Mouse (Mus musculus): ENCODE results near the gene Grin3b. TPM values are rescaled to one million over a fixed set of nuclear protein-coding genes. Genes with fewer than 3 reads are reported as not detected.
"Not testable (repeated sequence)": the region's sequence is repeated elsewhere in the genome, so short reads cannot be mapped to it uniquely, and the experiment has no call there.

The Grin3b gene
- polyA plus RNA-seq, 1 experiment from 2014 or later: 0.28 TPM

DNA sequence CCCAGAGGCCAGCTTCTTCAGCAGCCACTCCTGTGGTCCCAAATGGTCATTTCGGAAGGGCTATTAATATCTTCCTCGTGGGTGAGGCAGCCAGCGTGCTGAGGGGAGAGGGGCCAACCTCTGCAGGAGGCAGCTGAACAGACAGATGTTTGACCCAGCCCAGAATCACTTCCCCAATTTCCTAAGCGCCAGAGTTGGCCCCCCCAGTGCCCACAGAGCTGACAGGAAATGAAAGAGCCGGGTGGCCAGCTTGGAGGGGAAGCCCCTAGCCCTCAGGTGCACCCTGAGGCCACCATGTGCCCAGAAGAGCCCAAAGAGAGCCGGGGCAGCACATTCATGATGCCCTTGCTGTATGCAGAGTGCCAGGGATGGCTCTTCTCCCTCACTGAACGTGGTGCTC lies 29.8 kb upstream of the Grin3b start:
- Histone ChIP-seq H3K4me3 (no peak overlapping the region), H3K9me3 (replicated peaks) (no peaks in the 10 kb centered on the region), H3K4me1 (peaks cover 85% of the 10 kb centered on the region), H3K27me3 (ENCODE audit: low read depth, poor library complexity, severe bottlenecking) (no peaks in the 10 kb centered on the region), H3K36me3 (peaks cover 87% of the 10 kb centered on the region), H3K27ac (peak overlapping the region; percentile 1; the same call in 1 of the 2 replicates)
- no peak for DNase-seq (ENCODE audit: low spot score)
- WGBS: 69% methylated on average over 7 of the region's 7 CpGs

DNA sequence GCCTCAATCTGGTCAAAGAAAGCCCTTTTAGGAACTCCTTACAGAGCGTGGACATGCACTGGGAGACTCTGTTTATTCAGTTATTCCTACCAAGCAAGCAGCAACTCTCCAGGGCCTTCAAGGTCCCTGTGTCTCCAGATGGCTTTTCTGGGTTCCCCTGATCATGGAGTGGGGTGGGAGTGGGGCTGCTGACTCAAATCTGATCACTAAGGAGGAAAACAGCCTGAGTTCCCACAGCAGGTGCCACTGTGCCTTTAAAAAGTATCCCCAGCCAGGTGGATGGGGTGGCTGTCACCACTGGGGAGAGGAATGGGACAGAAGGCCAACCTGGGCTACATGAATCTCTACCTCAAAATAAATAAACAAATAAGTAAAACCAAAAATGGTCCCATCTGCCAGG lies 27.5 kb upstream of the Grin3b start:
- WGBS: 90% methylated on average over 1 of the region's 1 CpGs
- no peak for DNase-seq (ENCODE audit: low spot score)
- Histone ChIP-seq H3K36me3 (peaks cover 80% of the 10 kb centered on the region), H3K9me3 (replicated peaks) (no peaks in the 10 kb centered on the region), H3K4me3 (no peak overlapping the region), H3K27me3 (ENCODE audit: low read depth, poor library complexity, severe bottlenecking) (no peaks in the 10 kb centered on the region), H3K27ac (peak overlapping the region; percentile 85; the same call in 1 of the 2 replicates), H3K4me1 (peaks cover 84% of the 10 kb centered on the region)

- DNase-seq (ENCODE audit: low spot score): no peak
- WGBS: 80% methylated on average over 9 of the region's 9 CpGs
- H3K27ac ChIP-seq: peak overlapping the region; percentile 85
- no peaks in the 10 kb centered on the region for H3K9me3 ChIP-seq (replicated peaks)
- H3K36me3 ChIP-seq: peaks cover 79% of the 10 kb centered on the region
- H3K4me1 ChIP-seq: peaks cover 79% of the 10 kb centered on the region
- H3K27me3 ChIP-seq (ENCODE audit: low read depth, poor library complexity, severe bottlenecking): no peaks in the 10 kb centered on the region
- H3K4me3 ChIP-seq: no peak overlapping the region
These were observed 27.0 kb upstream of the Grin3b start for GRCm38 (mm10) chr10:79943471-79943901.

DNA sequence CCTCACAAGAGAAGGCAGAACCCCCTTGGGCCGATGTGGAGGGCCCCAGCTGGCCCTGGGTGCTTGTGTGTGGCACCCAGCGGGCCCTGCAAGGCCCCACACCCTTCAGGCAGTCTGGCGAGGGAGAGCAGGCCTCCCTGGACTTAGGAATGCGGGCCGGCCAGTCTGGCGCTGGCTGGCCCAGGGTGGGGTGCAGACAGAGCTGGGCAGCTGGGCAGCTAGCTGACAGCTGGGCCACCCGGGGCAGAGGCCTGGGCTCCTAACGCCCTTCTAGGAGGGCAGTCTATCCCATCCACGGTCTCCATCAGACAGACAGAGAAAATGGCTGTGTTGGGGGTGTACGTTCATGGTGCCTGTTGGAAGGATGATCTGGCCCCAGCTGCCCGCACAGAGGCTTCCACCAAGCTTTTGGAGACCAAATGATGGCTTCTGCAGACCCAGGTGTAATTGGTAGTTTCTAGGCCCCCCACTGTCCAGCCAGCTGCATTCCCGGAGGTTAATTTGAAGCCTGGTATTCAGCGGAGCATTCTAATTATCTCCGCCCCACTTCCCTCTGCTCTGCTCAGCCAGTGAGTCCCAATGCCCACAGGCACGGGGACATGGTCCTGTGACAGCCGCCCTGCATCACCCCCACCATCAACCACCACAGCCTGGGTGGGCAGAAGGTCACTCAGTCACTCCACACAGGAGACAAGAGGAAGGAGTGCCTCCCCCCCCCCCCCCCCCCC lies 24.8 kb upstream of the Grin3b start:
- Histone ChIP-seq H3K9me3 (replicated peaks) (no peaks in the 10 kb centered on the region), H3K27me3 (ENCODE audit: low read depth, poor library complexity, severe bottlenecking) (no peaks in the 10 kb centered on the region), H3K4me3 (peak overlapping the region; percentile 26), H3K4me1 (peaks cover 59% of the 10 kb centered on the region), H3K36me3 (peaks cover 79% of the 10 kb centered on the region), H3K27ac (peak overlapping the region; percentile 85)
- WGBS: 19% methylated on average over 16 of the region's 16 CpGs
- DNase-seq (ENCODE audit: low spot score): peak; percentile 77

GRCm38 (mm10) chr10:79946752-79947322 lies 23.7 kb upstream of the Grin3b start:
- peaks cover 79% of the 10 kb centered on the region for H3K36me3 ChIP-seq
- no peak for DNase-seq (ENCODE audit: low spot score)

GRCm38 (mm10) chr10:79947502-79947901 lies 23.0 kb upstream of the Grin3b start:
- Histone ChIP-seq H3K36me3 (peaks cover 78% of the 10 kb centered on the region), H3K27me3 (ENCODE audit: low read depth, poor library complexity, severe bottlenecking) (no peaks in the 10 kb centered on the region), H3K9me3 (replicated peaks) (no peaks in the 10 kb centered on the region), H3K4me1 (peaks cover 53% of the 10 kb centered on the region), H3K4me3 (peak overlapping the region; percentile 2; the same call in 1 of the 2 replicates), H3K27ac (peak overlapping the region; percentile 85)
- WGBS: 75% methylated on average over 6 of the region's 6 CpGs
- DNase-seq (ENCODE audit: low spot score): no peak

More at GRCm38 (mm10) chr10:79946752-79947322, 23.7 kb upstream of the Grin3b start:
- H3K4me3 ChIP-seq: peak overlapping the region; percentile 26
- H3K27ac ChIP-seq: peak overlapping the region; percentile 85
- H3K9me3 ChIP-seq (replicated peaks): no peaks in the 10 kb centered on the region
- WGBS: 10% methylated on average over 7 of the region's 7 CpGs
- peaks cover 53% of the 10 kb centered on the region for H3K4me1 ChIP-seq
- no peaks in the 10 kb centered on the region for H3K27me3 ChIP-seq (ENCODE audit: low read depth, poor library complexity, severe bottlenecking)

GRCm38 (mm10) chr10:79949873-79950272 lies 20.6 kb upstream of the Grin3b start:
- peaks cover 82% of the 10 kb centered on the region for H3K36me3 ChIP-seq
- no peak overlapping the region for H3K27ac ChIP-seq
- no peak overlapping the region for H3K4me3 ChIP-seq
- DNase-seq (ENCODE audit: low spot score): no peak
- H3K9me3 ChIP-seq (replicated peaks): no peaks in the 10 kb centered on the region
- 78% methylated on average over 4 of the region's 4 CpGs for WGBS
- H3K27me3 ChIP-seq (ENCODE audit: low read depth, poor library complexity, severe bottlenecking): no peaks in the 10 kb centered on the region
- peaks cover 30% of the 10 kb centered on the region for H3K4me1 ChIP-seq

GRCm38 (mm10) chr10:79950661-79951060 lies 19.9 kb upstream of the Grin3b start:
- Histone ChIP-seq H3K27me3 (ENCODE audit: low read depth, poor library complexity, severe bottlenecking) (no peaks in the 10 kb centered on the region), H3K36me3 (peaks cover 74% of the 10 kb centered on the region), H3K4me1 (peaks cover 27% of the 10 kb centered on the region), H3K27ac (no peak overlapping the region), H3K4me3 (no peak overlapping the region), H3K9me3 (replicated peaks) (no peaks in the 10 kb centered on the region)
- DNase-seq (ENCODE audit: low spot score): no peak
- WGBS: 86% methylated on average over 18 of the region's 18 CpGs

DNA sequence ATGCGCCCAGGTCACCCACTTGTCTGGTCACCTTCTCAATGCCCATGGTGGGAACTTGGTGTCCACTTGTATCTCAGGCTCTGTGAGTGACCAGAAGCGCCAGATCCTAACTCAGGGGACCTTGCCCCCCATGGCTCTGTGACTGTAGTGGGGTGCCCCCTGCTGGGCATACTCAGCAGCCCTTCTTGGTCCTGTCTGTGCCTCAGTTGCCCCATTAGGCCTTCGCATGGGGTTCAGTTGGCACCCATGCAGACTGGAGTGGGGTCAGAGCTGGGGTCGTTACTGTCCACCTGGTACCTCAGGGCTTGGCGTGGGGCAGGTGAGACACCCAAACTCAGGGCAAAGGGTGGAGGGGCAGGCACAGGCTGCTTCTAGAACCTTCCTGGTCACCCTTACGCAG lies 16.6 kb upstream of the Grin3b start:
- 88% methylated on average over 6 of the region's 6 CpGs for WGBS
- no peak for DNase-seq (ENCODE audit: low spot score)
- Histone ChIP-seq H3K4me3 (no peak overlapping the region), H3K27me3 (ENCODE audit: low read depth, poor library complexity, severe bottlenecking) (no peaks in the 10 kb centered on the region), H3K36me3 (peaks cover 50% of the 10 kb centered on the region), H3K9me3 (replicated peaks) (no peaks in the 10 kb centered on the region), H3K4me1 (peaks cover 29% of the 10 kb centered on the region), H3K27ac (no peak overlapping the region)

DNA sequence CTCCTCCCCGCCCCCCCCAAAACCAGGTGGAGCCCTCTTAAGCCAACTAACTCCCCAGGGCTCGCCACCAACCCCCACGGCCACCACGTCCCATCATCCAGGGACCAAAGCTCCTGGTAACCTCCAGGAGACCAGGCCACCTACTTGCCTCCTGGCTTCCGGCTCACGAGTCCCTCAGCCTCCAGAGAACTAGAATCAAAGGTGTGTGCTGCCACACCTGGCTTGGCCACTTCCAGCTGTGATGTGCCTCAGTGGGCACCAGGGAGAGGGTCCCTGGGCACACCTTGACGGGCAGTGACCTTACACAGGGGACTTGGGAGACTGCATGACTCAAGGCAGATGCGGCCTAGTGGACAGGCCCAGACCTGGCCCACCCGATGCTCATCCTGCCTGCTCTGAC lies 14.8 kb upstream of the Grin3b start:
- H3K9me3 ChIP-seq (replicated peaks): no peaks in the 10 kb centered on the region
- no peak for DNase-seq (ENCODE audit: low spot score)
- peak overlapping the region; percentile 6; the same call in 1 of the 2 replicates for H3K27ac ChIP-seq
- H3K4me3 ChIP-seq: no peak overlapping the region
- peaks cover 32% of the 10 kb centered on the region for H3K4me1 ChIP-seq
- H3K36me3 ChIP-seq: peaks cover 32% of the 10 kb centered on the region
- WGBS: 74% methylated on average over 9 of the region's 9 CpGs
- H3K27me3 ChIP-seq (ENCODE audit: low read depth, poor library complexity, severe bottlenecking): no peaks in the 10 kb centered on the region

GRCm38 (mm10) chr10:79956643-79957154 lies 13.8 kb upstream of the Grin3b start:
- Histone ChIP-seq H3K9me3 (replicated peaks) (no peaks in the 10 kb centered on the region), H3K36me3 (peaks cover 30% of the 10 kb centered on the region), H3K27ac (peak overlapping the region; percentile 6), H3K4me3 (peak overlapping the region; percentile 5; the same call in 1 of the 2 replicates), H3K4me1 (peaks cover 40% of the 10 kb centered on the region), H3K27me3 (ENCODE audit: low read depth, poor library complexity, severe bottlenecking) (no peaks in the 10 kb centered on the region)
- no peak for DNase-seq (ENCODE audit: low spot score)
- 30% methylated on average over 4 of the region's 4 CpGs for WGBS

- DNase-seq (ENCODE audit: low spot score): peak; percentile 88
- H3K27ac ChIP-seq: peak overlapping the region; percentile 74
- peaks cover 40% of the 10 kb centered on the region for H3K4me1 ChIP-seq
- peak overlapping the region; percentile 30 for H3K4me3 ChIP-seq
- H3K36me3 ChIP-seq: peaks cover 31% of the 10 kb centered on the region
- WGBS: 9% methylated on average over 21 of the region's 21 CpGs
- H3K27me3 ChIP-seq (ENCODE audit: low read depth, poor library complexity, severe bottlenecking): no peaks in the 10 kb centered on the region
- H3K9me3 ChIP-seq (replicated peaks): no peaks in the 10 kb centered on the region
These were observed 12.2 kb upstream of the Grin3b start for GRCm38 (mm10) chr10:79958140-79958816.

DNA sequence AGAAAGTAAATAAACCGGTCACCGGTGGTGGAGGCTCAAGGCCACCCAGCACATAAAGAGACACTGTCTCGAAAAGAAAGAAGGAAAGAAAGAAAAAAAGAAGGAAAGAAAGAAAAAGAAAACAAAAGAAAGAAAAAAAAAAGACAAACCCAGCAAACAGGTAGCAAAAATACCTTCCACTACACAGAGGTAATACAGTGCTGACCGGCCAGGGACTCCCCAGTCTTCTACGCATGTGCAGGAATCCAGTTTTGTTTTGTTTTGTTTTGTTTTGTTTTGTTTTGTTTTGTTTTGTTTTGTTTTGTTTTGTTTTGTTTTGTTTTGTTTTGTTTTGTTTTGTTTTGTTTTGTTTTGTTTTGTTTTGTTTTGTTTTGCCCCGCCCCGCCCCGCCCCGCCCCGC lies 11.1 kb upstream of the Grin3b start:
- Histone ChIP-seq H3K4me1 (peaks cover 40% of the 10 kb centered on the region), H3K4me3 (peak overlapping the region; percentile 98), H3K36me3 (peaks cover 35% of the 10 kb centered on the region)
- not testable (repeated sequence) for DNase-seq (ENCODE audit: low spot score); H3K27me3 ChIP-seq (ENCODE audit: low read depth, poor library complexity, severe bottlenecking); H3K27ac ChIP-seq; H3K9me3 ChIP-seq (replicated peaks)
- WGBS: 38% methylated on average over 10 of the region's 10 CpGs
